Mouse (Mus musculus) small intestine, adult 2 months (tissue): Measurements from ENCODE around the gene 3110009E18Rik.

ENCODE experiments used
- CTCF ChIP-seq: fragments of 200-500 bp; IDR thresholded peaks from 2 replicates; pipeline ENCODE4 v1.5.1; 2012; ENCODE audit warnings: low read depth, mild to moderate bottlenecking, control low read depth, inconsistent platforms, low read length, moderate library complexity, mixed read lengths; ENCODE audit not compliant: insufficient replicate concordance, insufficient read length; ENCODE audit errors: extremely low read depth
- POLR2A ChIP-seq: fragments of 200-500 bp; IDR thresholded peaks from 2 replicates; pipeline ENCODE4 v1.6.1; 2012; ENCODE audit warnings: low read depth, mild to moderate bottlenecking, control low read depth, inconsistent platforms, low read length, moderate library complexity

GRCm38 (mm10) chr1:120109741-120110432, 11.1 kb upstream of the 3110009E18Rik start:
- no peak for TF ChIP-seq CTCF
- no peak for TF ChIP-seq POLR2A
